Mouse (Mus musculus): ENCODE results near the gene Hoxb5.

Hoxb5 gene

GRCm38 (mm10) chr11:96303151-96304099 is at the start of gene Hoxb5:
Gene Hoxb5 (plus strand): TSS chr11:96303336.
- in situ Hi-C loops (cut with MboI, MseI), result loop anchor here (5.0 kb wide), 1 partner anchor 234 kb away; no protein-coding TSS in a partner anchor

- in situ Hi-C loops (cut with MboI, MseI), result no loop called here
These were observed 48.9 kb upstream of the Hoxb5 start for GRCm38 (mm10) chr11:96254221-96254620.

- in situ Hi-C loops (cut with MboI, MseI), result no loop called here
These were observed 47.8 kb upstream of the Hoxb5 start for GRCm38 (mm10) chr11:96255111-96255995.

GRCm38 (mm10) chr11:96255996-96256445 is 47.1 kb upstream of the Hoxb5 start:
- in situ Hi-C loops (cut with MboI, MseI), result no loop called here

GRCm38 (mm10) chr11:96257141-96257540 is 46.0 kb upstream of the Hoxb5 start:
- in situ Hi-C loops (cut with MboI, MseI), result no loop called here

- in situ Hi-C loops (cut with MboI, MseI), result no loop called here
These were observed 44.1 kb upstream of the Hoxb5 start for GRCm38 (mm10) chr11:96259038-96259437.

- in situ Hi-C loops (cut with MboI, MseI), result no loop called here
These were observed 43.6 kb upstream of the Hoxb5 start for GRCm38 (mm10) chr11:96259511-96259910.

GRCm38 (mm10) chr11:96260310-96260970 is 42.7 kb upstream of the Hoxb5 start:
- in situ Hi-C loops (cut with MboI, MseI), result no loop called here

- in situ Hi-C loops (cut with MboI, MseI), result no loop called here
These were observed 41.7 kb upstream of the Hoxb5 start for GRCm38 (mm10) chr11:96261323-96261890.

GRCm38 (mm10) chr11:96262262-96262830 is 40.8 kb upstream of the Hoxb5 start:
- in situ Hi-C loops (cut with MboI, MseI), result no loop called here

GRCm38 (mm10) chr11:96263636-96264389 is 39.3 kb upstream of the Hoxb5 start:
- in situ Hi-C loops (cut with MboI, MseI), result no loop called here

GRCm38 (mm10) chr11:96264390-96265020 is 38.6 kb upstream of the Hoxb5 start:
- in situ Hi-C loops (cut with MboI, MseI), result loop anchor here (5.0 kb wide), 1 partner anchor 493 kb away; no protein-coding TSS in a partner anchor

GRCm38 (mm10) chr11:96265954-96266353 is 37.2 kb upstream of the Hoxb5 start:
- in situ Hi-C loops (cut with MboI, MseI), result loop anchor here (5.0 kb wide), 1 partner anchor 491 kb away; no protein-coding TSS in a partner anchor

- in situ Hi-C loops (cut with MboI, MseI), result loop anchor here (5.0 kb wide), 1 partner anchor 490 kb away; no protein-coding TSS in a partner anchor
These were observed 35.9 kb upstream of the Hoxb5 start for GRCm38 (mm10) chr11:96267021-96267920.

- in situ Hi-C loops (cut with MboI, MseI), result loop anchor here (5.0 kb wide), 1 partner anchor 489 kb away; no protein-coding TSS in a partner anchor
These were observed 34.9 kb upstream of the Hoxb5 start for GRCm38 (mm10) chr11:96268031-96268745.

GRCm38 (mm10) chr11:96269869-96270268 is 33.3 kb upstream of the Hoxb5 start:
- in situ Hi-C loops (cut with MboI, MseI), result loop anchor here (5.0 kb wide), 1 partner anchor 487 kb away; no protein-coding TSS in a partner anchor

GRCm38 (mm10) chr11:96270996-96271540 is 32.1 kb upstream of the Hoxb5 start, which contains the start of gene Hoxb9:
Gene Hoxb9 (plus strand): TSS chr11:96271457.
- in situ Hi-C loops (cut with MboI, MseI), result no loop called here

All from T-helper 1 cell (primary cell).